Mouse (Mus musculus) T-helper 2 cell (primary cell): Measurements from ENCODE around the gene Ccdc9.

Experiments used
- in situ Hi-C: fragments of 300-600 bp; cut with MboI, MseI; formaldehyde crosslinking; loops from one replicate; pipeline ENCODE4 v1.15.1; 2025; ENCODE audit warnings: high pct_unique_total_duplicates

Ccdc9 gene

DNA sequence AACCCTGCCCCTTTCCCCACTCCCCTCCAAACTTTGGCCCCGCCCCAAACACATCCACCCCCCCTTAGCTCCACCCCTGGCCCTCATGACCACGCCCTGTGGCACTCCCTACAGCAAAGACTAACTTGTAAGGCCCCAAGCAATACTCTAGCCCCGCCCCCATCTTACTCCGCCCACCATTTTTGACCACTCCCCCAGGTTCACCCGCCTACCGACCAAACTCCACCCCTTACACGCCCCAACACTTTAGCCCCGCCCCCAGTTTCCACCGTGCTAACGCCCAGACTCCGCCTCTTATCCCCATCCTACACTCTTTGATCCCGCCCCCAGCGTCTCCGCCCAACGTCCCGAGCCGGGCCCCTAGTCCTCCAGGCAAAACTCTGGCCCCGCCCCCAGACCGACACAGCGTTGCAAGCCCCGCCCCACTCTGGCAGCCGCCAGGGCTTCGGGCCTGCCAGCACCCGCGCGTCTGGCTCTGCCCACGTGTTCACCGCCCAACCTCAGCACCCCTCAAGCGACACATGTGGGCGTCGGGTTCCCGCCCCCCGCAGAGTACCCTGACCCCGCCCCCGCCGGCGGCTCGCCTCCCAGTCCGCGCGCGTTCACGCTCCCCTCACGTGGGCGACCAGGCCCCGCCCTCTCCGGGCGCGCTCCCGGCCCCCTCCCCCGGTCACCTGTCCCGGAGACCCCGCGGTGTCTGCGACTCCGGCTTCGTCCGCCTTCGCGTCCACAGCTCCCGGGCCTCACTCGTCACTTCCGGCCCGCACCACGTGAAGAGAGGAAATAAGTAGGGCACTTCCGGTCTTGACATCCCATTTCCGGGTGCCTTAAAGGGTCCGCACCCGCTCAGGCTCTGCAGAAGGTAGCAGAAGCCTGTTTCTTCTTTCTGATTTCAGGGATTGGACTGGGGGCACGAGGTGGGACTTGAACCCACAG, at the start of gene Ccdc9:
Gene Ccdc9, minus strand, starts transcription at position 770 of the 936 bp plus-strand sequence.
- in situ Hi-C loops = no loop called here

DNA sequence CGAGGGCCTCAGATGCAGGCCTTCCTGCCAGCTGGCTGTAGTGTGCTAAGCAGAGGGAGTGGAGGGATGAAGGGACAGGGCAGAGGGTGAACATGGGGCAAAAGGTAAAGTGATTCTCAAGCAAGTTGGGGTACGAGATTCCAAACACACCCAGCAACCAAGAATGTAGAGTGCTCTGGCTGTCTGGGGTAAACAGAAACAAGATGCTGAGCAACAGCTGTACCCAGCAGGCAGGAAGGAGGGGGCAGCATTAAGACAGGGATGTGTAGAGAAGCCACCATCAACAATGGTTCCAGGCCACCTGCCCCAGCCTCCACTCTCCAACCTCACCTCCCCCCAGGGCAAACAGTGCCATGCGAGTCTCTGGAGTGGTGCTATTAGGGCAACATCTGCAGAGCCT, 42.6 kb upstream of the Ccdc9 start:
- in situ Hi-C loops = loop anchor here (5.0 kb wide), 1 partner anchor 37 kb away; no protein-coding TSS in a partner anchor

DNA sequence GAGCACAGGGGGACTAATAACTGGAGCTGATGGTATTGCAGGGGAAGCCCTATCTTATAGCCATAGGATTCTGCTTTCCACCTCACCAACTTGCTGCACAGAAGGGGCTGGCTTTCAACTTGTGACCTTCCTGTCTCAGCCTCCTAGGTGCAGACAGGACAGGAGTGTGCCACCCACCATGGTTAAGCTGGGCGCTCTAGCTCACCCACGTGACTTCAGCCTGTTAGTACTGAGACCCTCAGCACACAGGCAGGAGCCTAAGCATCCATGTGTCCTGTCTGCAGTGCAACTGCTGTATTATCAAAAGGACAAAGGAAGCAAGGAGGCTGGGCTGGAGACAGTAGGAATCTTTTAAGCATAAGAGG, 40.0 kb upstream of the Ccdc9 start:
- in situ Hi-C loops = loop anchor here (5.0 kb wide), 1 partner anchor 34 kb away; no protein-coding TSS in a partner anchor

DNA sequence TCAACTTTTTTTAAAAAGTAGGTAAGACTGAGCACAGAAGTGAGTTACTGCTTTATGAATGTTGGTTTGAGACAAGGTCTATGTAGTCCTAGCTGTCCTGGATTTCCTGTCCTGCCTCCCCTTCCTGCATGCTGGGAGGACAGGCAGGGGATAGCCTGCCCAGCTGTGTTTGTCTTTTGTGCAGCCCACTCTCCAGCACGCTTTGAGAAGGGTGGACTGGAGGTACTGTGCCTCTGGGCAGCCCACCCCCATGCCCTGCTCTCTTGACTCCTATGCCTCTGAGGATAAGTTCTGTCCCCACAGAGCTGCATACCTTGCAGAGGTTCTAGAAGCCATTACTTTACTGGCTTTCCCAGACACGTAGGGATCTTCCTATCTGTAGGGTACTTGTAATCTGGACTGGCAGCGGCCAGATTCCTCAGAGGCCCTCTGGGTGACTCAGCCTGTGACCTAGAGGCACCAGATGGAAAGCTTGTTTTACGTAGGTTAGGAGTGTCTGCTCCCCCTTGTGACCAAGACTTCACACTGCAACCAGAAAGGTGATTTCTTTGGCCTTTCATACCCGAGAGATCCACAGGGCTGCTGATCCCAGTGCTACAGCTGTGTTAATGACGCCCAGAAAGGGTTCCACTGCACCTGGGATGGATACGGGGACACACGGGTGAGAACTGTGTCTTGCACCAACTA, 39.5 kb upstream of the Ccdc9 start:
- in situ Hi-C loops = loop anchor here (5.0 kb wide), 1 partner anchor 34 kb away; no protein-coding TSS in a partner anchor

DNA sequence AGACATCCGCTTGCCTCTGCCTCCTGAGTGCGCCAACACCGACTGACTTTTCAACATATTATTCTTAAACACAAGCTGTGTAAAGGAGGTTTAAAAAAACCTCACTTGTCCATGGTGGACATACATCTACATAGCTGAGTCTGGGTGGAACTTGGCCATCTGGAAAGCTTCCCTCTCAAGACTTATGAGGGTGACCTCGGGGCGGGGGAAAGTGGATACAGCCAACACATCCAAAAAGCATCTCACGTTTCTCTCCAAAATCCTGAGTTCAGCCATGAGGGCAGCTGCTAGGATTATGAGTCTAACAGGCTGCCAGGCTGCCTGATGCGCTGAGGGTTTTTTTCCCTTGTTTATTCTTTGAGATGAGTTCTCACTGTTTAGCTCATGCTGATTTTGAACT, 38.1 kb upstream of the Ccdc9 start:
- in situ Hi-C loops = loop anchor here (5.0 kb wide), 1 partner anchor 32 kb away; no protein-coding TSS in a partner anchor

DNA sequence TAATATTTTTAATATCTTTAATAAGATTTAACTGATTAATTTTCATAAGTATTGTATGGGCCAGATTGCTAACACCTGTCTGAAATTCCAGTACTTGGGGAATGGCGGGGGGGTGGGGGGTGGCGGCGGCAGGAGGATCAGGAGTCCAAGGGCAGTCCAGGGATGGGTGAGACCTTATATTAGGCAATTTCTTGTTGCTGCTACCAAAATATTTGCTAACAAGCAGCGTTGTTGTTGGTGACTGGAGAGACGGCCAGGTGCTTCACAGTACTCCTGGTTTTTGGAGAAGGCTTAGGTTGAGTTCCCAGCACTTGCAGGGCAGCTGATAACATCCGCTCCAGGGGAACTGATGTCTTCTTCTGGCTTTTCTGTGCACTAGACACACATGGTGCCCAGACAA, 33.9 kb upstream of the Ccdc9 start:
- in situ Hi-C loops = no loop called here

DNA sequence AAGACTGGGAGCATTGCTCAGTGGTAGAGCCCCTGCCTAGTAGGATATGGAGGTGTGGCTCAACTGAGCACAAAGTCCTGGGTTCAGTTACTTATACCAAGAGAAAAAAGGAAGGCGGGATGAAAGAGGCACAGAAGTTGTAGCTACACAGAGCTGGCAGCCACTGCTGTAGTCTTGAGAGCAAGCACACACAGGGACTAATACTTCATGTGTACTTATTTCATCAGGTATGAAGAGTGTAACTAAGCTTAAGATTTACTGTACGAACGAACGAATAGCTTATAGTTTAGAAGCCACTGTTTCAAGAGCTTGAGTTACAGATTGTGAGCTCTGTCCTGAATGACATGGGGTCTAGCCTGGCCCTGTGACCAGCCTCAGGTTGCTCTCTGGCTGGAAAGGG, 32.6 kb upstream of the Ccdc9 start:
- in situ Hi-C loops = no loop called here

DNA sequence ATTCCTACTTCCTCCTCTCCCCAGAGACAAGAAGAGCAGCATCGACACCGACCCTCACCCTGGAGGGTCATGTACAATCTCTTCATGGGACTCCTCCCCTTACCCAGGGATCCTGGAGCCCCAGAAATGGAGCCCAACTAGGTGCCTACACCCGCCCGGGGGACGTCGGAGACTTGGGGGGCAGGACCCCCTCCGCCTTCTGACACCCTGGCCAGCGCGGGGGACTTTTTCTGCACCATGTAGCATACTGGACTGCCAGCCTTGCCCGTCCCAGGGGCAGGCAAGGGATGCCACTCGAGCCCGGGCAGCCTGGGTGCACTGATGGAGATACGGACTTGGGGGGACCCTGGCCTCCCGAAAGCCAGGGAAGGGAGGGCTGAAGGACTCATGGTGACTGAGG, 30.5 kb upstream of the Ccdc9 start:
- in situ Hi-C loops = no loop called here

DNA sequence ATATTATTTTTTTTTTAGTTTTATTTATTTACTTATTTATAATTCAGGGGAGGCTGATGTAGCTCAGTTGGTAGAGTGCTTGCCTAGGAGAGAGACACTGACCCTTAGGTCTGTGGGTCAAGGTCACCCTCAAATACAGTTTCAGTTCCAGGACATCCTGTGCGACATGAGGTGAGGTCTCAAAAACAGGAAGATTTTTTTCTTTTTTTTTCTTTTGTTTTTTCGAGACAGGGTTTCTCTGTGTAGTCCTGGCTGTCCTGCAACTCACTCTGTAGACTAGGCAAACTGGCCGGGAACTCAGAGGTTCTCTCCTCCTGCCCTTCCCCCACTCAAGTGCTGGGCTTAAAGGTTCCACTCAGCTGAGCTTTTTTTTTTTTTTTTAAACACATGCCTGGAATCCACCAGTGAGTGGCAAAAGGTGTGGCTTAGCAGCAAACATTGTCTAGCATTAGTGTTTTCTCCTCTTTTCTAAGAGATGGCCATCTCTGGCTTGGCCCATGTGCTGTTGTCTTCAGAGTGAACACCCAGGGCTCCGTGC, 28.7 kb upstream of the Ccdc9 start:
- in situ Hi-C loops = no loop called here

DNA sequence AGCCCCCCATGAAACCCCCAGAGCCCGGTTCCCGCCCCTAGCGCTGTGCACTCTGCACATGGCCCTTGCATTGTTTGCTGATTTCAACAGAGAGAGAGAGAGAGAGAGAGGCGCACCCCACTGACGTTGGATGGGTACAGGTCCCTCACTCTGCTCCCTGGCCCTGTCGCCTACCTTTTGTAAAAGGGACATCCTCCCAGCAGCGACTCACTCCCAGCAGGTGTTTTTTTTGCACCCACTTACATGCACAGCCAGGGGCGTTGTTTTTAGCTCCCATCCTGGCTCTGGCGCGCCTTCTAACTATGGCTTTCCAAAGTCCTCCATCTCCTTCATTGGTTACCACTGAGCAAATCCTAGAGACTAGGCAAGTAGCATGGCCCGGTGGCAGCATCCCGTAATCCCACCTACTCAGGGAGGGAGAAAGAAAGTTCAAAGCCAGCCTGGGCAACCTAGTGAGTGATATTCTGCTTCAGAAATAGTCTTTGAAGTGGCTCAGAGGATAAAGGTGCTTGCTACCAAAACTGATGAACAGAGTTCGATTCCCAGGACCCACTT, 27.7 kb upstream of the Ccdc9 start:
- in situ Hi-C loops = no loop called here

DNA sequence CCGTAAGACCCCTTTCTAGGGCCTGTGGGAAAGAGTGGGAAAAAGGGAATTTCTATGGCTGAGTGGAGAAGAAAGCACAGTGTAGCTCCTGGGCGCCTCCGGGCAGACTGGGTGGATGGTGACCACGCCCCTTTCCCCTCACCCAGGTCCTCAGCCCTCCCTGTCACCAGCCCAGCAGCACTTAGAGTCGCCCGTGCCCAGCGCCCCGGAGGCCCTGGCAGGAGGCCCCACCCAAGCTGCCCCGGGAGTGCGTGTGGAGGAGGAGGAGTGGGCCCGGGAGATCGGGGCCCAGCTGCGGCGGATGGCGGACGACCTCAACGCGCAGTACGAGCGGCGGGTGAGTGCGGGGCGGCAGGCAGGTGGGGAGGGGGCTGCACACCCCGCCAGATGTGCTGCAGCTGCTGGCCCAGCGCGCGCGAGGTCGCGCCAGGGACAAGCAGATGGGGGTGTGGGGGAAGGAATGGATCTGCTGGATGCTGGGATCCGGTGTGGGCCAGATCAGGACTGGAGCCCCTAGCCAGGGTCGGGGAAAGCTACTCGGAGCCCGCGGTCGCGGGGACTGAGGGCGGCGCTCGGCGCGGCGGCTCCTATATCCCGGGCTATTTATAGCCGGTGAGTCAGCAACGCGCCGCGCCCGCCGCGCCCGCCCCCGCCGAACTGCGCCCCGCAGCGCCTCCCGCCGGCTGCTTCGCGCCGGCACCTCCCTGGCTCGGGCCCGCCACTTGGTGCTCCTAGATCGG, 27.1 kb upstream of the Ccdc9 start:
- in situ Hi-C loops = no loop called here

DNA sequence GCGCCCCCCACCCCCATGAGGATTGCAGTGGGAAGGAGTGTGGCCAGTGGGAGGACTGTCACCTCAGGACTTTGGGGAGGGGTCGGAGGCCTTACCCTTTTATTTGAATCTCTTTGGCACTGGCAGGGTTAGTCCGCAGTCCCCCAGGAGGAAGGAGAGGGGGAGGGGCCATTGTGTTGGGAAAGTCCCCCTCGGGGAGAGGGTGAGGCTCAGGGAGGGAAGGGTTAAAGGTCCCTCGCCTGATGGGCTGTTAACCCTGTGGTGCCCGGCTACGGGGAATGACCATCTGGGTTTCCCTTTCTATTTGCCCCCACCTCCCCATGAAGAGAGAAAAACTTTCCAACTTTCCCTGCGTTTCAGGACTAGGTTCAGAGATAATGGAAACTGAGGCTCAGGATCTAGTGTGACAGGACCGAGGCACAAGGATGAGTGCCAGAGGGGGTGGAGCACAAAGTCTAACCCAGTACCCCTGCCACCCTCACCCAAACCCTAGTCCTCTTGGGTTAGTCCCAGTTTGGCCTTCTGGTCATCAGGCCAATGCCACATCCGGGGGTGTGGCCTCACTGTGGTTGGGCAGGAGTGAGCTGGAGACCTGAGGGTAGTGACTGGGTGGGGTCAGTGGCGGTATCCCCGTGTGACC, 26.2 kb upstream of the Ccdc9 start:
- in situ Hi-C loops = no loop called here

DNA sequence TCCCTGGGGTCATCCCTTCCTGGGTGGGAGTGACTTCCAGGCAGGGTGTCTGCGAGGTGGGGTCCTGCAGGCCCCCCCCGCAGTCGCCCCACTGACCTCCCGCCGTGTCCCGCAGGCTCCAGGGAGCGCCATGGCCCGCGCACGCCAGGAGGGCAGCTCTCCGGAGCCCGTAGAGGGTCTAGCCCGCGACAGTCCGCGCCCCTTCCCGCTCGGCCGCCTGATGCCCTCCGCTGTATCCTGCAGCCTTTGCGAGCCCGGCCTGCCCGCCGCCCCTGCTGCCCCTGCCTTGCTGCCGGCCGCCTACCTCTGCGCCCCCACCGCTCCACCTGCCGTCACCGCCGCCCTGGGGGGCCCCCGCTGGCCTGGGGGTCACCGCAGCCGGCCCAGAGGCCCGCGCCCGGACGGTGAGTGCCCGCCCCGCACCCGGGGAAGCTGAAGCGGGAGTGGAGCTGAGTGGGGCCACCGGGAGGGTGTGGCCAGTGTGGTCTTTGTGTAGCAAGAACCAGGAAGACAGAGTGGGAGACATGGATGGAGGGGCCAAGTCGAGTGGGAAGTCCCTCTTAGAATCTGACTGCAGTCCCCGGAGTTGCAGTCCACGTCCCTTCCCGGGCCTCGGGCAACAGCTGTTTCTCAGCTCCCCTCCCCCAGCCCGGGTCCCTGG, 25.5 kb upstream of the Ccdc9 start:
- in situ Hi-C loops = no loop called here

DNA sequence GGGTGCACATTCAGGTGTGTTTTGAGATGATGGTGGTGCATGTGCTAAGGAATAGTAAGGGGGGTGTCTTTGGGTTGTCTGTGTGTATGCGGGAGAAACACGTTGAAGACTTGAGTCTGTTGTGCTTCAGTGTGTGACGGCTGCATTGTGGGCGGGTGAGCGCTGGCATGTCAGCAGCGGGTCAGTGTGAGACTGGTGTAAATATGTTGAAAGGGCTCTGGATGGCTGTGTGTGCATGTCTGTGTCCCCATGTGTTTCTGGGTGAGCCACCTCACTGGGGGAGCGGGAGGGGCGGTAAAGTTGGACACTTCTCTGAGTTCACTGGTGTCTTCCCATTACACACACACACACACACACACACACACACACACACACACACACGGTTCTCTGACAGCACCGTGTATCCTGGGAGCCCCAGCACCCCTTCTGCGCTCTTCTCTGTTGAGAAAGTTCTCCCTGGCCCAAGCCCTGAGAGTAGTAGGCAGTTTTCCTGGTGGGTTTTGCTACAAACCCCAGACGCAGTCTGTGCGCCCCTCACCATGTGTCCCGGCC, 24.9 kb upstream of the Ccdc9 start:
- in situ Hi-C loops = no loop called here

DNA sequence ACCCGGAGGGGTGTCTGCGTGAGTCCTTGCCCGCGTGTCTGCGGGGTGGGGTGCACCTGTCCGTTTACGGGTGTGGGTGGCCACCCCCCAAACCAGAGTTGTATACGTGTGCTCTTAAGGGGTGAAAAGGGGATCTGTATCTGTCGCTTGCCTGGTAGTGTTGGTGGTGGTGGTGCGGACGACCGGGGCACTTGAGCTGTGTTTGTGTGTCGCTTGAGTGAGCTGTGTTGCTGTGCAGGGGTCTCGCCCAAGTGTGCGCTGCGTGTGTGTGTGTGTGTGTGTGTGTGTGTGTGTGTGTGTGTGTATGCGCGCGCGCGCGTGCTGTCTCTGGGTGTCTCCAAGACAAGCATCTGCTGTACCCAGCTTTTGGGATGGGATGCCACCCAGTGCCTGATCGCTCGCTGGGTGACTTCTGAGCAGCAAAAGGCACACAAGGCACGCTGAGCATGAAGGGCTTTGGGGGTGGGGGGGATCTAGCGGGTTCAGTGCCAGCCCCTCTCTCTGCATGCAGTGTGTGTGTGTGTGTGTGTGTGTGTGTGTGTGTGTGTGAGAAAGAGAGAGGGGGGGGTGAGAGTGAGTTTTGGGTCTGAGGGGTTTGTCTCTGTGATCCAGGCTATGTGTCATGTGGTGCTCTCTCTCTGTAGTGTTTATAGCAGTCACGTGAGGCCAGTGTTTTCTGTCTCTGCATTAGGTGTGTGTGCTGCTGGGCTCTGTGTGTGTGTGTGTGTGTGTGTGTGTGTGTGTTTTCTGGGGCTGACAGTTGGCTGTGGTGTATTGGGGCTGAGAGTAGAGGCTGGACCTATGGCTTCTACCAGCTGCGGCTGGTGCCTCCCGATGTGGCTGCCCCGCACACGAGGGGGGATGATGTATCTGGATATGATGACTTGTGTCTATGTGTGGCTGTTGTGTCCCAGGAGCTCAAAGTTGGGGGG, 24.2 kb upstream of the Ccdc9 start:
- in situ Hi-C loops = no loop called here

DNA sequence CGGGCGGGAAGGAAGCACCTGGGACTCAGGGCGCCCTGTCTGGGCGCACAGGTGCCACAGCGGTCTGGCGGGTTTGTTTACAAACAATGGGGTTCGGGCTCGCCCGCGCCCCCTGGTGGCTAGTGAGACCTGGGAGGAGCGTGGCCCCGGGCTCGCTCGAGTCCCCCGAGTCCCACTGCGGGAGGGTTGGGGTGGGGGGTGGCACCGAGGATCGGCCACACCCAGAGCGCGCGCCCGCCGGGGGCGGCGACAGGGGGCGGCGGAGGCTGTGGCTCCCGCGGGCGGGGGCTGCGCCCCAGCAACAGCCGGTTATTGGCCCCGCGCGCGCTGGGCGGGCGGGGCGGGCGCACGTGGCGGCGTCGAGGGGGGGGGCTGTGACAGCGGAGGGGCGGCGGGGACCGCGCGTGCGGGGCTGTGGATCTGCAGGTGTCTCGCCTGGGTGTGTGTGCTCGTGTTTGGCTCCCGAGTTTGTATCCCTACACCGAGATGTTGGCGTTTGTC, 23.5 kb upstream of the Ccdc9 start:
- in situ Hi-C loops = no loop called here

DNA sequence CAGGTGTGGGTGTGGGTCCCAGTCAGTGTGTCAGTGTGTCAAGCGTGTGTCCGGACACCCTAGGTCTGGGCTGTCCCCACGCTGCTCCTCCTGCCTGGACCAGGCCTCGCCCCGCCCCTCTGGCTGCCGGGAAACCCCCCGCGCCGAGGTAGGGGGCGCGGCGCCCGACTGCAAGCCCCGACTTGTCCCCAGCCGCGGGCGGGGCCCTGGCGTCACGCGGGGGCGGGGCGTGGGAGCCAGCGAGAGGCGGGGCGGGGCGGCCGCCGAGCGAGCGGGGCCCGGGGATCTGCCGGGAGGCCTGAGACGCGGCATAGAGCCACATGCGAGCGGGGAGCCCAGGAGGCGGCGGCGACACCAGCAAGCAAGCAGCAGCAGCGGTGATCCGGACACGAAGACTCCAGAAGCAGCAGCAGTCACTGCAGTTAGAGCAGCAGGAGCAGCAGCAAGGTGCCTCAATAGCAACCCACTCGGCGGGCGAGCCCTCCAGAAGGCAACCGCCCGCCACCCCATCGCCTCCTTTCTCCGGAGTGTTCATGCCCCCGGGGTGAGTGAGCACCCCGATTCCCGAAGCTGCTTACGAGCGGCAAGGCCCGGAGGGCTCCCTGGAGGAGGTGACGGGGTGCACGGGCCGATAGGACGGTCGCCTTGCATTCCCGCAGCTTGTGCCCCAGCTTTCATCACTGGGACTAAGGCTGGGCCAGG, 22.9 kb upstream of the Ccdc9 start:
- in situ Hi-C loops = no loop called here
